Mouse (Mus musculus) midbrain, embryonic 10.5 days (tissue): ENCODE measurements around the gene Slc7a11. TPM values are rescaled to one million over a fixed set of nuclear protein-coding genes. Genes with fewer than 3 reads are reported as not detected.

ENCODE experiments used
- DNase-seq: peaks from one replicate; pipeline ENCODE4 v3.0.0-alpha.2; 2017; ENCODE audit warnings: low spot score
- H3K27ac ChIP-seq: fragments of 300-500 bp; sonication (generic); replicated peaks from 2 replicates; pipeline ENCODE4 v1.5.1; 2016; ENCODE audit warnings: mild to moderate bottlenecking
- H3K27me3 ChIP-seq: fragments of 300-500 bp; sonication (generic); 2 replicates; pipeline ENCODE4 v1.6.1; 2016; ENCODE audit warnings: low read depth, mild to moderate bottlenecking; ENCODE audit not compliant: poor library complexity, severe bottlenecking
- H3K36me3 ChIP-seq: fragments of 300-500 bp; sonication (generic); 2 replicates; pipeline ENCODE4 v1.6.1; 2016; ENCODE audit warnings: mild to moderate bottlenecking, moderate library complexity
- H3K4me1 ChIP-seq: fragments of 300-500 bp; sonication (generic); 2 replicates; pipeline ENCODE4 v1.6.1; 2016
- H3K4me3 ChIP-seq: fragments of 300-500 bp; sonication (generic); 2 replicates; pipeline ENCODE4 v1.5.1; 2016; ENCODE audit warnings: mild to moderate bottlenecking, moderate library complexity
- H3K9me3 ChIP-seq: fragments of 300-500 bp; sonication (generic); replicated peaks from 2 replicates; pipeline ENCODE4 v1.6.1; 2016; ENCODE audit warnings: mild to moderate bottlenecking
- WGBS: fragments of 180-500 bp; shearing (Covaris S2); methylation state at CpG from one replicate; pipeline ENCODE4 v1.1.7; 2016; 5-methylcytosine and 5-hydroxymethylcytosine counted together
- polyA plus RNA-seq: library from polyadenylated mRNA; unstranded; fragments of >200 nt; fragmentation: Nextera tagmentation; extraction: Ambion mirVana; gene quantifications from 2 replicates; pipeline ENCODE4 v1.2.1, GENCODE M21; 2016

Slc7a11 gene
- polyA plus RNA-seq, 1 experiment from 2014 or later = 0.62 TPM

DNA sequence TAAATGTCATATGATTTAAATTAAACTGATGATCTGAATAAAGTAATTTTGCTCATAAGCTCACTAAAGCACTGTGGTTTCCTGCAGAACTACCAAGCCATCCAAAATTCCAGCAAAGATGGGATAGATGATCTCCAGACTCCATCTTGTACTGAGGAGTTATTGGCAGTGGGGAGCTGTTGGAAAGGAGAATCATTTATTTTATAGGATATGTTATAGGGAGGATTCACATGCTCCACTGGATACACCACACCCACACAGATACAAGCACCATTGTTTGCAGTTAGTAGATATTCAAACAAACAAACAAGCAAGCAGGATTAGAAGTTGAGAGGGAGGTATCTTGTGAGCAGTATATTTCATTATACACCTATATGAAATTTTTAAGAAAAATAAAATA is 399.3 kb downstream of the Slc7a11 start:
- no peaks in the 10 kb centered on the region for H3K9me3 ChIP-seq
- H3K27ac ChIP-seq = no peak overlapping the region
- H3K36me3 ChIP-seq = no peaks in the 10 kb centered on the region
- no peak for DNase-seq
- H3K4me1 ChIP-seq = no peaks in the 10 kb centered on the region
- H3K4me3 ChIP-seq = no peak overlapping the region
- no peaks in the 10 kb centered on the region for H3K27me3 ChIP-seq

- no peak overlapping the region for H3K27ac ChIP-seq
- no peaks in the 10 kb centered on the region for H3K36me3 ChIP-seq
- DNase-seq = no peak
- 95% methylated on average over 2 of the region's 2 CpGs for WGBS
- H3K27me3 ChIP-seq = no peaks in the 10 kb centered on the region
- no peak overlapping the region for H3K4me3 ChIP-seq
- H3K9me3 ChIP-seq = no peaks in the 10 kb centered on the region
- H3K4me1 ChIP-seq = no peaks in the 10 kb centered on the region
Measured at GRCm38 (mm10) chr3:50041141-50041540, 402.3 kb downstream of the Slc7a11 start.

GRCm38 (mm10) chr3:50035875-50036528 is 407.4 kb downstream of the Slc7a11 start:
- WGBS = 88% methylated on average over 9 of the region's 9 CpGs
- H3K4me3 ChIP-seq = no peak overlapping the region
- H3K4me1 ChIP-seq = no peaks in the 10 kb centered on the region
- no peaks in the 10 kb centered on the region for H3K27me3 ChIP-seq
- H3K36me3 ChIP-seq = no peaks in the 10 kb centered on the region
- H3K27ac ChIP-seq = 0 out of 2 replicates have a peak overlapping the region, but pooled peaks have one; percentile 33
- no peaks in the 10 kb centered on the region for H3K9me3 ChIP-seq
- no peak for DNase-seq

- no peaks in the 10 kb centered on the region for H3K36me3 ChIP-seq
- no peaks in the 10 kb centered on the region for H3K9me3 ChIP-seq
- no peaks in the 10 kb centered on the region for H3K27me3 ChIP-seq
- WGBS = 95% methylated on average over 3 of the region's 3 CpGs
- no peak for DNase-seq
- H3K4me3 ChIP-seq = no peak overlapping the region
- H3K4me1 ChIP-seq = no peaks in the 10 kb centered on the region
- no peak overlapping the region for H3K27ac ChIP-seq
Measured at GRCm38 (mm10) chr3:50033325-50033724, 410.1 kb downstream of the Slc7a11 start.

- Histone ChIP-seq H3K36me3 (no peaks in the 10 kb centered on the region), H3K27me3 (no peaks in the 10 kb centered on the region), H3K4me1 (no peaks in the 10 kb centered on the region), H3K27ac (no peak overlapping the region), H3K4me3 (no peak overlapping the region), H3K9me3 (0 out of 2 replicates have a peak, but pooled peaks cover 5% of the 10 kb centered on the region)
- DNase-seq = no peak
- WGBS = 56% methylated on average over 5 of the region's 5 CpGs
Measured at GRCm38 (mm10) chr3:50026039-50026438, 417.4 kb downstream of the Slc7a11 start.

GRCm38 (mm10) chr3:50014396-50014795 is 429.0 kb downstream of the Slc7a11 start:
- Histone ChIP-seq H3K27me3 (no peaks in the 10 kb centered on the region), H3K36me3 (no peaks in the 10 kb centered on the region), H3K9me3 (no peaks in the 10 kb centered on the region), H3K27ac (no peak overlapping the region), H3K4me1 (peaks cover 13% of the 10 kb centered on the region; the same call in 1 of the 2 replicates), H3K4me3 (no peak overlapping the region)
- no peak for DNase-seq
- 81% methylated on average over 4 of the region's 4 CpGs for WGBS

DNA sequence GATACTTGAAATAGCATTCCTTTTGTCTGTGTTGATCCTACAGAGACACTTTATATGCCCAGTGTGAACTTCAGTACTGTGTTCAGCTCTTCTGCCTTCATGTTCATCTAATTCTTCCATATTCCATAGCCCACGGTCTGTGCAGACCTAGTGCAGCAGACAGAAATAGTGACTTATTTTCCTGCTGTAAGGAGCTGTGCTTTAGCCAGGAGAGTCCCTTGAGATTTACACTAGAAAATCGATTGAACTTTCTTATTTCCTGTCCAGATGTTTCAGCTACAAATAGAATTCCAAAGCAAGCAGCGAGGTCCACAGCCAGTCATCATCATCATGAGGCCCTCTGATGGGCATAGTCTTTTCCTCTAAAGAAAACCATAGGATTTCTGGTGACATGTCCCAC is 431.4 kb downstream of the Slc7a11 start:
- WGBS = 65% methylated on average over 3 of the region's 3 CpGs
- DNase-seq = no peak
- Histone ChIP-seq H3K27me3 (no peaks in the 10 kb centered on the region), H3K4me3 (no peak overlapping the region), H3K27ac (no peak overlapping the region), H3K36me3 (no peaks in the 10 kb centered on the region), H3K4me1 (peaks cover 5% of the 10 kb centered on the region; the same call in 1 of the 2 replicates), H3K9me3 (no peaks in the 10 kb centered on the region)

GRCm38 (mm10) chr3:50003970-50004683 is 439.3 kb downstream of the Slc7a11 start:
- Histone ChIP-seq H3K27ac (no peak overlapping the region), H3K27me3 (no peaks in the 10 kb centered on the region), H3K4me1 (no peaks in the 10 kb centered on the region), H3K4me3 (no peak overlapping the region), H3K36me3 (no peaks in the 10 kb centered on the region), H3K9me3 (no peaks in the 10 kb centered on the region; the same call in 1 of the 2 replicates)
- WGBS = 71% methylated on average over 5 of the region's 5 CpGs
- DNase-seq = no peak

DNA sequence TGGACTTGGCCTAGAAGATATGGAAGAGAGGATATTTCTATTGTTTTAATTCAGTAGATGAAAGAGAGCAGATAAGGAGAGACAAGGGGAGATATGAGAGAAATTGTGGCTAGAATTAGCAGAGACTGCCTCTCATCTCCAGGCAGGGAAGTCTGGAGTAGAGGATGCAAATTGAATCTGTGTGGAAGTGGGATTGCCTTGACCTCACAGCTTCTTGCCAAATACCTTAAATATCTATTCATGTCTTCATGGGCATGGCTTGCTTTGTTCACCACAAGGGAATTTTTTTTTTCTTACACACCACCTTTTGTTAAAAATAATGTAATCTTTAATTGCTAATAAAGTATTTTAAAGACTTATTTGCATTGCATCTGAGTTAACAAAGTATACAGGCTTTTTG is 441.3 kb downstream of the Slc7a11 start:
- Histone ChIP-seq H3K4me1 (no peaks in the 10 kb centered on the region), H3K4me3 (no peak overlapping the region), H3K36me3 (no peaks in the 10 kb centered on the region), H3K9me3 (no peaks in the 10 kb centered on the region; the same call in 1 of the 2 replicates), H3K27ac (no peak overlapping the region), H3K27me3 (no peaks in the 10 kb centered on the region)
- DNase-seq = no peak

GRCm38 (mm10) chr3:50001635-50002034 is 441.8 kb downstream of the Slc7a11 start:
- no peaks in the 10 kb centered on the region for H3K27me3 ChIP-seq
- no peaks in the 10 kb centered on the region; the same call in 1 of the 2 replicates for H3K9me3 ChIP-seq
- no peak for DNase-seq
- no peaks in the 10 kb centered on the region for H3K4me1 ChIP-seq
- no peaks in the 10 kb centered on the region for H3K36me3 ChIP-seq
- WGBS = 86% methylated on average over 1 of the region's 1 CpGs
- H3K4me3 ChIP-seq = no peak overlapping the region
- no peak overlapping the region for H3K27ac ChIP-seq

DNA sequence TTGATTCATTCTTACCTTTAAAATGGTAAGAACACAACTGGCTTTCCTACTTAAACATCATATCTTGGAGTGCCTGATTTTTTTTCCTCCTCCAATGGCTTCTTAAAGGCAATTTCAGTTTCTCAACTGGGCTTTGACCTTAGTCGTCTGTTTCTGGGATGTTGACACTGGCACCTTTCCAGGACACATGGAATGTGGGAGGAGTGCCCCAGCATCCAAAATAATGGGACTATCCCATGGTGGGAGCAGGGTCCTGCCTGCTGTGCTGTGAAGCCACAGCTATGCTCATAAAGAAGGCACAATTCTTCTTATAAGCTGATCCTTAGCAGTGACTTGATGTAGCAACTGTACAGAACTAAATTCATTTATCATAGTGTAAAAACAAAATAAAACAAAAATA is 450.5 kb downstream of the Slc7a11 start:
- WGBS = 53% methylated on average over 1 of the region's 1 CpGs

DNA sequence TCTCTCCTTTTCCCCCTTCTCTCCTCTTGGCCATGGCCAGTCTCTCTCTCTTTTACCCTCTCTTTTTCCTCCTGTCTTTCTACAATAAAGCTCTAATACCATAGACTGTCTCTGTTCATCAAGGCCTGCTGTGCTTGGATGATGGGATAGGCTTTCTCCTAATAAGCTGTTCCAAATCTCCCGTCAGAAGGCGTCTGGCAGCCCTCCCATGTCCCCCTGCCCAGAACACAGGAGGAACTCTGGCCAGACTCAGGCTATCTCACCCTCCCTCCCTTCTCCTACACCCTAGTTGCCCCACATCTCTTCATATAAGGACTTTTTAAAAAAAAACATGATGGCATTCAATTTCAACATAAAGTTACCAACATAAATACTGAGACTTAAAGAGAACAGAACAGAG is 456.2 kb downstream of the Slc7a11 start:
- DNase-seq = no peak
- Histone ChIP-seq H3K36me3 (no peaks in the 10 kb centered on the region), H3K4me3 (no peak overlapping the region), H3K4me1 (no peaks in the 10 kb centered on the region), H3K9me3 (no peaks in the 10 kb centered on the region), H3K27ac (no peak overlapping the region), H3K27me3 (no peaks in the 10 kb centered on the region)
- 80% methylated on average over 2 of the region's 2 CpGs for WGBS

More for the DNA sequence above, 450.5 kb downstream of the Slc7a11 start:
- H3K4me1 ChIP-seq = no peaks in the 10 kb centered on the region
- no peak for DNase-seq
- no peak overlapping the region for H3K4me3 ChIP-seq
- H3K9me3 ChIP-seq = no peaks in the 10 kb centered on the region
- no peaks in the 10 kb centered on the region for H3K36me3 ChIP-seq
- no peaks in the 10 kb centered on the region for H3K27me3 ChIP-seq
- no peak overlapping the region for H3K27ac ChIP-seq

- no peaks in the 10 kb centered on the region for H3K27me3 ChIP-seq
- H3K36me3 ChIP-seq = no peaks in the 10 kb centered on the region
- no peak for DNase-seq
- no peak overlapping the region for H3K4me3 ChIP-seq
- no peaks in the 10 kb centered on the region for H3K4me1 ChIP-seq
- 85% methylated on average over 3 of the region's 3 CpGs for WGBS
- no peak overlapping the region for H3K27ac ChIP-seq
- H3K9me3 ChIP-seq = no peaks in the 10 kb centered on the region
Measured at GRCm38 (mm10) chr3:49984795-49985194, 458.6 kb downstream of the Slc7a11 start.
